Mouse (Mus musculus): ENCODE data around the gene Gimap4.

- TF ChIP-seq CTCF (IDR thresholded peaks at IDR 0.05; ENCODE audit: borderline replicate concordance, insufficient read depth, low read depth, low read length) (no peak), POLR2A (IDR thresholded peaks at IDR 0.05; ENCODE audit: borderline replicate concordance, insufficient read depth, low read length) (no peak)
Measured at GRCm38 (mm10) chr6:48723468-48723867, 39.1 kb downstream of the Gimap4 start.

Measured in cerebellum, adult 2 months (tissue).